Mouse (Mus musculus) brain, embryonic 14.5 days (tissue): Measurements from ENCODE around the gene Dlg4. TPM values are rescaled to one million over a fixed set of nuclear protein-coding genes. Genes with fewer than 3 reads are reported as not detected.

Experiments
- DNase-seq: peaks from one replicate; pipeline ENCODE4 v3.0.0-alpha.2; 2011; ENCODE audit warnings: low read depth
- CTCF ChIP-seq: fragments of 200-500 bp; IDR thresholded peaks from 2 replicates; pipeline ENCODE4 v1.5.1; 2012; ENCODE audit warnings: inconsistent platforms, mild to moderate bottlenecking, moderate library complexity, borderline replicate concordance; ENCODE audit not compliant: insufficient read depth, insufficient read length; ENCODE audit errors: extremely low read depth
- POLR2A ChIP-seq: fragments of 200-500 bp; IDR thresholded peaks from 2 replicates; pipeline ENCODE4 v1.6.1; 2012; ENCODE audit warnings: mild to moderate bottlenecking, inconsistent platforms, borderline replicate concordance; ENCODE audit not compliant: poor library complexity, insufficient read depth, insufficient read length, severe bottlenecking; ENCODE audit errors: extremely low read depth
- polyA plus RNA-seq: library from polyadenylated mRNA; depleted of rRNA; stranded (reverse); fragments of >200 nt; gene quantifications from 2 replicates; pipeline ENCODE4 v1.2.3, GENCODE M21; 2012

Dlg4 gene
- polyA plus RNA-seq, 1 experiment: 306 TPM

DNA sequence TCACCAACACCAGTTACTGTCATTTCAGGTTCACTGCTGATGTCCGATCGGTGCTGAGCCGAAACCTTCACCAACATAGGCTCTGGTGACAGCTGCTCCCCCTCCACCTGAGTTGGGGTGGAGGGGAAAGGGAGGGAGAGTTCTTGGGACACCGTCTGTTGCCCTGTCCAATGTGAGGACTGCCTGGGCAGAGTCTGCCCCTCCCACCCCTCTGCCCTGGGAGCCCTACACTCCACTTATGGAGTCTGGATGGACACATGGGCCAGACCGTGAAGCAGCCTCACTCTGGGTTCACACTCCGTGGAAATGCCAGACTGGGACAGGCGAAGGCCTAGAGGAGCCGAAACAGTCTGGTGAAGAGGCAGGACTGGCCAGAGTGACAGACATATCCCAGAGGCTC is 26.8 kb upstream of the Dlg4 start:
- TF ChIP-seq CTCF (no peak), POLR2A (no peak)
- DNase-seq: no peak

DNA sequence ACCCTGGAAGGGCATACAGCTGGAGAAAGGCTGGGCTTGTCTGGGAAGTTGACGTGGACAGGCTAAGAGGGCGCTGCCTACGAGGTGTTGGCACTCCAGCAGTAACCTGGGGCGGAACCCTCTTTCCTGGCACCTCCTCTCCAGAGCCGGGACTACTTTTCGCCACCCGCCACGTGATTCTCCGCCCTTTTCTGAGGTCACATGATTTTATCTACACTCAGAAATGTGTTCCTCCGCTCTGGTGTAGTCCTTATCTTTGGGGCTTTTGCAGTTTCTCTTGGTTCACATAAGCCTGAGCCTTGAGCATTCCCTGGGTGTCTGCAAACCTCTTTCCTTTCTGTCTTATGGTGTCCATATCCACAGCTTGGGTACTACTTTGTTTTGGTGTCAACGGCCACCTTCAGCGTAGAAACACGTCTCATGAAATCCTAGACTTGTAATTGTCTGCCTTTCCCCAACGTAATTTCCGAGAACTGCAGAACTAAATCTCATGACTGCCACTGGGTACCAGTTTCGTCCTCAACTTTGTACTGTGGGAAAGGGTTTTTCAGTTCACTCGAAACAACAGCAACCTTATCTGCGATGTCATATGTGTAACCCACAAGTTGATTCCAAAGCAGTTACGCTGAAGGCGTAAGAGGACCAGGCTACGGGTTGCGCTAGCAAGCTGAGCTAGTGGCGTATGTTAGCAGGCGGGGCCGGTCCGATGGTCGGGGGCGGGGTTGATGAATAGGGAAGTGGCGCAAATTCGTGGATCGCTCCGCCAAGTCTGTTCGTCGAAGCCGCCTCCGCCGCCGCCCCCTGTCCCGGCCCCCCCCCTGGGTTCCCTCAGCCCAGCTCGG is 25.7 kb upstream of the Dlg4 start, which contains the start of gene Gabarap:
Gene Gabarap, plus strand, starts transcription at position 294 of the 842 bp plus-strand sequence.
- DNase-seq: peak; percentile 99
- TF ChIP-seq CTCF (no peak), POLR2A (peak; percentile 26; the same call in 1 of the 2 replicates)

DNA sequence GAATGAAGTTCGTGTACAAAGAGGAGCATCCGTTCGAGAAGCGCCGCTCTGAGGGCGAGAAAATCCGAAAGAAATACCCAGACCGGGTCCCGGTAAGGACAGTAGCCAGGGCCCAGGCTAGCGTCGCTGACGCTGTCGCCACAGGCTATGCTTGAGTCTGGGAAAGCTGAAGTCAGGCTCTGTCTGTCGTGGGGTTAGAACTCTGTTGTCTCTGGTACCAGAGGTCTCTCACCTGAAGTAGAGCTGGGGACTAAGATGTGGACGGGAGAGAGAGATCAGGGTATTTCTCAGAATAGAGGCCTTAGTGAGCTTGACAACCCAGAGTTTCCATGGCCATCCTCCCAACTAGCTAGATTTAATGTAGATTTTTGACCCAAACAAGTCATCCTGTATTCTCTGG is 25.0 kb upstream of the Dlg4 start:
- no peak for TF ChIP-seq CTCF
- no peak for TF ChIP-seq POLR2A
- DNase-seq: no peak

DNA sequence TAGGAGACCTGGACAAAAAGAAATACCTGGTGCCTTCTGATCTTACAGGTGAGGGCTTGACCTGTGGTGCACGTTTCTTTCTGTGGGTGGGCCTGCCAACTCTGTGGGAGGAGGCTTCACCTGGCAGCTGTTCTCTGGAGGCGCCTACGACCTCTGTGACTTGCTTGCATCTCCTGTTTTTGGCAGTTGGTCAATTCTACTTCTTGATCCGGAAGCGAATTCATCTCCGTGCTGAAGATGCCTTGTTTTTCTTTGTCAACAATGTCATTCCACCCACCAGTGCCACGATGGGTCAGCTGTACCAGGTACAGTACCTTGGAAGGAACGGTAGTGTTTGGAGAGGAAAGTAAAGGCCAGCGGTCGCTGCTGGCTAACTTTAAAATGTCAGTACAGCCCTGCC is 24.3 kb upstream of the Dlg4 start:
- TF ChIP-seq CTCF (no peak), POLR2A (no peak)
- no peak for DNase-seq

DNA sequence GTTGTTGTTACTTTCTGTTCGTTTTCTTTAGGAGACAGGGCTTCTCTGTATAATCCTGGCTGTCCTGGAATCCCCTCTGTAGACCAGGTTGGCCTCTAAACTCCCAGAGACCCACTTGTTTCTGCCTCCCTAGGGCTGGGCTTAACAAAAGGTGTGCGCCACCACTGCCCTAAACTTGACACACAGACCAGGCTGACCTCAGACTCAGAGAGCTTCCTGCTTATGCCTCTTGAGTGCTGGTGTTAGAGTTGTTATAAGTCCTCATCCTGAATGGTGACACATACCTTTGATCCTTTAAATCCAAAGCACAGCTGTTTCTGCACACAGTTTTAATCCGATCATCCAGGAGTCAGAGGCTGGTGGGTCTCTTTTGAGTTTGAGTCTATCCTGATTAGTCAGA is 23.8 kb upstream of the Dlg4 start:
- no peak for TF ChIP-seq POLR2A
- TF ChIP-seq CTCF: no peak
- DNase-seq: no peak

DNA sequence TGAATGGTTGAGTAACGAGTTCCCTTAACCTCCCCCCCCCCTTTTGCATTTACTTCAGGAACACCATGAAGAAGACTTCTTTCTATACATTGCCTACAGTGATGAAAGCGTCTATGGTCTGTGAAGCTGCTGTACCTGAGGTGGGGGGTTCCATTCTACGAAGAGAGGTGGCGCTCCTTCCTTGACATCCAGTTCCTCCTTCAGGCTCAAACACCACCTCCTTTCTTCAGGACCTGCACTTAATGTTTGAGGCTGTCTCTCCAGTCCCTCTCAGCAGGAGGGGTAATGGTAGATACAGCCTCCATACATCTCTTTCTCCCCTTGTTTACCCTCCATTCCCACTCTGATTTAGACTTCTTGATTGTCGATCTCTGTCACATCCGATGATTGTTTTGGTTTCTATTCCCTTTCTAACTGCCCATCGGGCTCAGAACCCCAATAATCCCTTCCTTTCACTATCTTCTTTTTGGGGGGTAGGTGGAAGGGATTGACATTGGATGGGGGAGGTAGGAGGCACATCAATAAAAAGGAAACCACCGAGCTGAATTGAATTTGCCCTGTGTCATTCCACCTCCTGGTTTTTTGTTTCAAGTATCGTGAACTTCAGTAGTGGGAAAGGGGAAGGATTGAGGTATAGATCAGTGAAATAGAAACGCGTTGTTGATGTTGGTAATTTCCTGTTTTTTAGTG is 22.2 kb upstream of the Dlg4 start:
- TF ChIP-seq CTCF (no peak), POLR2A (no peak)
- no peak for DNase-seq

DNA sequence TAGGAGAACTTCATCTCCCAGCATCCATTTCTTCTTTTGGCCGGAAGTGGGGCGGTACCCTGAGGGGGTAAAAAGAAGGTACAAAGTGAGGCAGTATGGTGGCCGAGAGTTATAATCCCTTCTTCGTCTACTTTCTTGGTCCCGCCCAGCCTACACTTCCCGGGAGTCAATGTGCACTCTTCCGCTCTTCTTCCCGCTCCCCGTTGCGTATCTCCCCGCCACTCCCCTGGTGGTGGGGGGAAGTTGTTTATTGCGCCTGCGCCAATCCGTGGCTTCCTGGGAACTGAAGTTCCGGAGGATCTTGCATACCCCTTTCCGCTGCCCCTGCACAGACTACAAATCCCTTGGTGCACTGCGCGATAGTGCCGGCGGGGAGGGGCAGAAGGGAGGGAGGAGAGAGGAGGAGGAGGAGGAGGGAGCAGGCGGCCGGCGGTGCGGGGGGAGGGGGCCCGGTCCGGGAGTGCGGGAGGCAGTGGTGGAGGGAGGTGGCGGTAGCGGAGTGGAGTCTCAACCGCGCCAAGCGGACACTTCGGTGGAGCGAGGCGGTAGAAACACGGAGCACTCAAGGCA is 21.3 kb upstream of the Dlg4 start, which contains the start of gene Phf23:
Gene Phf23, plus strand, starts transcription at position 387 of the 570 bp plus-strand sequence.
- TF ChIP-seq POLR2A (peak; percentile 41; the same call in 1 of the 2 replicates), CTCF (peak; percentile 37; the same call in 1 of the 2 replicates)
- DNase-seq: peak; percentile 100

DNA sequence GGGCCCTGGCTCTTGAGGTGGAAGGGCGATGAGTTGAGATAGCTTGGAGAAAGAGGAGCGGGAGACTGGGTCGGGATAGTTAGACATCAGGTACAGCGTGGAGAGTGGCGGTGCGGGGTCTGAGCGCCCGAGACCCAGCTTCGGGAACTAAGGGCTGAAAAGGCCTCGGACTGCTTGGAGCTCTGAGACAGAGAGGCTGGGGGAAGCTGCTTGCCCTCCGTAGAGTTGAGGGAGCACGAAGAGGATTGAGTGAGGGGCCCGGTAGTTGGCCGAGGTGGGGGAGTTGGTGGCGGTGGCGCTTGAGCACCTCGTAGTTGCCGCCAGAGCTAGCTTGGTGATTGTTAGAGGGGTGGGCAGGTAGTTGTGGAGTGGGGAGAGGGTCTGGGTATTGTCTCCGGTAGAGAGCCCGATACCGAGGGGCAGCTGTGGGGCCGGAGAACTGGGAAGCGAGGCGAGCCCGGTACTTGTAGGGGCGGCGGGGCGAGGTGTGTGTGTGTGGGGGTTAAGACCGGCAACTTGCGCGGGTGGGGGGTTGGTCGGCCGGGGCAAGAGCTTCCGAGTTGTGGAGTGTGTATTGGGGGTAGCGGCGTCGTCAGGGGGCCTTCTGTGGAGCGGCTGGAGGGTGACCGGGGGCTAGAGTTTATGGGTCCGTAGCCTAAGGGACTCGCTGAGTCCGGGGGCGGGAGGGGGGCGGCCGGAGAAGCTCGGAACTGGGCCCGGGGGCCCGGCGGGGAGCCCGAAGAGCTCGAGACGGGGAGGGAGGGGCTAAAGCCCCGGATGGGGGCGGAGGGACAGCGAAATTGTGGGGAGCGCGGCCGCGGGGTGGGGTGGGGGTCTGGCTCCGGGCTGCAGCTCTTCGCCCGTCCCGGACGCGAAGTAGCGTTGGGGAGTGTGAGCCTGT is 20.3 kb upstream of the Dlg4 start:
- peak; percentile 61 for DNase-seq
- TF ChIP-seq CTCF (no peak), POLR2A (no peak)

DNA sequence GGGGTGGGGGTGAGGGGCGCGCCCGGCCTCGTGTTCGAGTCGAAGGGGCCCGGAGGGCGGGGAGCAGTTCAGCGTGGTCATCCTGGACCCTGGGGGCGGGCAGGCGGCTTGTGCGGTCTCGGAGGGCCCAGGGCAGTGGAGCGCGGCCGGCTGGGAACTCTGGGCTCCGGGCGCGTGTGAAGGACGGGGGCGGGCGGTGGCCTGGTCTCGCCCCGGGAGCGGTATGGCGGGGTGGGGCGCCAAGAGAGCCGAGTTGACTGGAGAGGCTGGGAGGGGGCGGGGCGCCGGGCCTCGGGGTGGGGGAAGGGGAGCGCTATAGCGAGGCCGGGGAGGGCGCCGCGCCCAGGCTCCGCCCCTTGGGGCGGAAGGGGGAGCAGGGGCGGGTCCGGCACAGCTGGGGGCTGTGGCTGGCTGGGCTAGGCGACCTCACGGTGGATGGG is 19.7 kb upstream of the Dlg4 start:
- peak; percentile 84 for DNase-seq
- TF ChIP-seq CTCF: no peak
- TF ChIP-seq POLR2A: 0 out of 2 replicates have a peak, but pooled peaks have one; percentile 41
